ENCODE assay signal across 24 mouse cellular contexts in genomic region chr16:11747867-11748266, GRCm38 (mm10).
"Had no signal": no experiment of that assay in that cellular context is flagged by ENCODE, and none has a peak within 500 bp of the region (broad histone marks: within the 10 kb centered on the region; RNA-seq: fewer than 3 reads in every experiment).

No protein-coding gene starts in this region.

- H3K4me1 ChIP-seq: kidney, embryonic 15.5 days; limb, embryonic 12.5 days; limb, embryonic 15.5 days; midbrain, embryonic 13.5 days; neural tube, embryonic 12.5 days; stomach, embryonic 15.5 days had no signal

- H3K9ac ChIP-seq: kidney, embryonic 15.5 days; limb, embryonic 12.5 days; limb, embryonic 15.5 days; liver, embryonic 14.5 days; liver, postnatal 0 days; lung, embryonic 14.5 days; midbrain, embryonic 13.5 days; neural tube, embryonic 12.5 days; neural tube, embryonic 15.5 days; stomach, embryonic 15.5 days had no signal

- H3K27ac ChIP-seq: kidney, embryonic 15.5 days; limb, embryonic 12.5 days; limb, embryonic 15.5 days; liver, embryonic 14.5 days; macrophage; midbrain, embryonic 13.5 days; neural tube, embryonic 12.5 days; neural tube, embryonic 15.5 days; stomach, embryonic 15.5 days had no signal

- DNase-seq: kidney, adult 8-10 months; kidney, postnatal 14 days; kidney, postnatal 4 days; left cerebral cortex, postnatal 4 days; liver, postnatal 0 days; lung, embryonic 14.5 days; right cerebral cortex, adult 18-20 months; right cerebral cortex, postnatal 14 days; right cerebral cortex, postnatal 4 days; thymus, adult 2 months; thymus, postnatal 14 days; thymus, postnatal 4 days had no signal

- H3K9me3 ChIP-seq: kidney, embryonic 15.5 days; limb, embryonic 12.5 days; limb, embryonic 15.5 days; midbrain, embryonic 13.5 days; neural tube, embryonic 12.5 days; neural tube, embryonic 15.5 days; stomach, embryonic 15.5 days had no signal

- ATAC-seq: liver, postnatal 0 days; lung, postnatal 0 days; midbrain, embryonic 13.5 days; midbrain, embryonic 16.5 days had no signal

- H3K27me3 ChIP-seq: kidney, embryonic 15.5 days; limb, embryonic 12.5 days; limb, embryonic 15.5 days; midbrain, embryonic 13.5 days; neural tube, embryonic 12.5 days; neural tube, embryonic 15.5 days; stomach, embryonic 15.5 days had no signal

- H3K4me2 ChIP-seq: kidney, embryonic 15.5 days; limb, embryonic 12.5 days; limb, embryonic 15.5 days; liver, embryonic 11.5 days; lung, embryonic 14.5 days; midbrain, embryonic 13.5 days; neural tube, embryonic 12.5 days; neural tube, embryonic 15.5 days; stomach, embryonic 15.5 days had no signal

- H3K4me3 ChIP-seq: kidney, embryonic 15.5 days; limb, embryonic 12.5 days; limb, embryonic 15.5 days; midbrain, embryonic 13.5 days; neural tube, embryonic 12.5 days; neural tube, embryonic 15.5 days; stomach, embryonic 15.5 days had no signal

- H3K36me3 ChIP-seq: kidney, embryonic 15.5 days; limb, embryonic 12.5 days; limb, embryonic 15.5 days; midbrain, embryonic 13.5 days; neural tube, embryonic 12.5 days; neural tube, embryonic 15.5 days; stomach, embryonic 15.5 days had no signal
